Mouse (Mus musculus) splenic B cell, adult 2 months (primary cell): ENCODE measurements around the gene Sema6d.
A peak's percentile ranks its signal among the peaks of the same experiment; 100 is the strongest.

Experiments
- DNase-seq: peaks from one replicate; pipeline ENCODE4 v3.0.0-alpha.2; 2011; ENCODE audit warnings: low read depth, low spot score
- H3K27me3 ChIP-seq: 2 replicates; pipeline ENCODE4 v1.6.1; 2012; ENCODE audit warnings: mild to moderate bottlenecking, low read length, moderate library complexity, mixed read lengths; ENCODE audit not compliant: control insufficient read depth, poor library complexity, insufficient read depth, severe bottlenecking
- H3K36me3 ChIP-seq: 2 replicates; pipeline ENCODE4 v1.6.1; 2012; ENCODE audit warnings: mild to moderate bottlenecking, low read length, moderate library complexity, mixed read lengths; ENCODE audit not compliant: control insufficient read depth, poor library complexity, insufficient read depth, severe bottlenecking

The Sema6d gene

GRCm38 (mm10) chr2:124602379-124602913 is 512.7 kb downstream of the Sema6d start:
- no peaks in the 10 kb centered on the region for H3K27me3 ChIP-seq
- H3K36me3 ChIP-seq = no peaks in the 10 kb centered on the region
- no peak for DNase-seq

- DNase-seq = peak; percentile 42
- Histone ChIP-seq H3K27me3 (peaks cover 2% of the 10 kb centered on the region; the same call in 1 of the 2 replicates), H3K36me3 (no peaks in the 10 kb centered on the region)
Observed at GRCm38 (mm10) chr2:124605341-124605740, 515.6 kb downstream of the Sema6d start.

GRCm38 (mm10) chr2:124607986-124608385 is 518.2 kb downstream of the Sema6d start:
- H3K27me3 ChIP-seq = peaks cover 2% of the 10 kb centered on the region; the same call in 1 of the 2 replicates
- no peaks in the 10 kb centered on the region for H3K36me3 ChIP-seq
- DNase-seq = no peak

- H3K27me3 ChIP-seq = peaks cover 2% of the 10 kb centered on the region; the same call in 1 of the 2 replicates
- H3K36me3 ChIP-seq = no peaks in the 10 kb centered on the region
- DNase-seq = no peak
Observed at GRCm38 (mm10) chr2:124608546-124608945, 518.8 kb downstream of the Sema6d start.

- peaks cover 2% of the 10 kb centered on the region; the same call in 1 of the 2 replicates for H3K27me3 ChIP-seq
- H3K36me3 ChIP-seq = no peaks in the 10 kb centered on the region
- no peak for DNase-seq
Observed at GRCm38 (mm10) chr2:124609014-124609413, 519.2 kb downstream of the Sema6d start.

GRCm38 (mm10) chr2:124609711-124610585 is 520.2 kb downstream of the Sema6d start:
- peak; percentile 47 for DNase-seq
- no peaks in the 10 kb centered on the region for H3K36me3 ChIP-seq
- H3K27me3 ChIP-seq = peaks cover 2% of the 10 kb centered on the region; the same call in 1 of the 2 replicates

GRCm38 (mm10) chr2:124610586-124611105 is 520.9 kb downstream of the Sema6d start:
- Histone ChIP-seq H3K36me3 (no peaks in the 10 kb centered on the region), H3K27me3 (peaks cover 2% of the 10 kb centered on the region; the same call in 1 of the 2 replicates)
- peak; percentile 9 for DNase-seq

GRCm38 (mm10) chr2:124611226-124611625 is 521.5 kb downstream of the Sema6d start:
- peaks cover 2% of the 10 kb centered on the region; the same call in 1 of the 2 replicates for H3K27me3 ChIP-seq
- DNase-seq = no peak
- no peaks in the 10 kb centered on the region for H3K36me3 ChIP-seq

- no peak for DNase-seq
- Histone ChIP-seq H3K27me3 (peaks cover 2% of the 10 kb centered on the region; the same call in 1 of the 2 replicates), H3K36me3 (no peaks in the 10 kb centered on the region)
Observed at GRCm38 (mm10) chr2:124612276-124612675, 522.5 kb downstream of the Sema6d start.

GRCm38 (mm10) chr2:124612727-124613510 is 523.1 kb downstream of the Sema6d start:
- H3K27me3 ChIP-seq = peaks cover 2% of the 10 kb centered on the region; the same call in 1 of the 2 replicates
- DNase-seq = no peak
- H3K36me3 ChIP-seq = no peaks in the 10 kb centered on the region

- H3K36me3 ChIP-seq = no peaks in the 10 kb centered on the region
- peaks cover 2% of the 10 kb centered on the region; the same call in 1 of the 2 replicates for H3K27me3 ChIP-seq
- no peak for DNase-seq
Observed at GRCm38 (mm10) chr2:124613671-124614210, 524.0 kb downstream of the Sema6d start.

- Histone ChIP-seq H3K27me3 (no peaks in the 10 kb centered on the region), H3K36me3 (no peaks in the 10 kb centered on the region)
- no peak for DNase-seq
Observed at GRCm38 (mm10) chr2:124616746-124617145, 527.0 kb downstream of the Sema6d start.

- no peaks in the 10 kb centered on the region for H3K27me3 ChIP-seq
- H3K36me3 ChIP-seq = no peaks in the 10 kb centered on the region
- DNase-seq = no peak
Observed at GRCm38 (mm10) chr2:124617440-124617839, 527.7 kb downstream of the Sema6d start.

GRCm38 (mm10) chr2:124618091-124618490 is 528.3 kb downstream of the Sema6d start:
- Histone ChIP-seq H3K27me3 (no peaks in the 10 kb centered on the region), H3K36me3 (no peaks in the 10 kb centered on the region)
- no peak for DNase-seq
